Mouse (Mus musculus) erythroblast, embryonic 14.5 days (primary cell): ENCODE measurements around the gene Gphb5. TPM values are rescaled to one million over a fixed set of nuclear protein-coding genes. Genes with fewer than 3 reads are reported as not detected.

Experiments
- H3K27me3 ChIP-seq: 2 replicates; pipeline ENCODE4 v1.6.1; 2012; ENCODE audit warnings: inconsistent platforms; ENCODE audit not compliant: control insufficient read depth
- H3K36me3 ChIP-seq: 2 replicates; pipeline ENCODE4 v1.6.1; 2012; ENCODE audit warnings: mild to moderate bottlenecking, inconsistent platforms; ENCODE audit not compliant: control insufficient read depth
- H3K4me1 ChIP-seq: 2 replicates; pipeline ENCODE4 v1.6.1; 2012; ENCODE audit warnings: inconsistent platforms; ENCODE audit not compliant: control insufficient read depth
- H3K4me3 ChIP-seq: replicated peaks from 2 replicates; pipeline ENCODE3; 2012; ENCODE audit warnings: moderate library complexity, mild to moderate bottlenecking, inconsistent platforms
- H3K9me3 ChIP-seq: 2 replicates; pipeline ENCODE4 v1.6.1; 2012; ENCODE audit warnings: low read length, inconsistent platforms, mixed read lengths; ENCODE audit not compliant: control insufficient read depth
- GATA1 ChIP-seq: IDR thresholded peaks from 2 replicates; pipeline ENCODE4 v1.6.1; 2012; ENCODE audit warnings: low read length, inconsistent platforms, mixed read lengths
- TAL1 ChIP-seq: IDR thresholded peaks from 3 replicates; pipeline ENCODE4 v1.6.1; 2012; ENCODE audit warnings: low read length, inconsistent platforms, mixed read lengths
- polyA plus RNA-seq: library from polyadenylated mRNA; stranded (reverse); fragments of >175 nt; gene quantifications from 2 replicates; pipeline ENCODE4 v1.2.3, GENCODE M21; 2012

Gene Gphb5
- not detected in 2 replicates for polyA plus RNA-seq

- no peak for TF ChIP-seq TAL1
- Histone ChIP-seq H3K4me3 (no peak within 1 kb of the TSS), H3K36me3 (no peaks in the 10 kb centered on the region), H3K27me3 (no peaks in the 10 kb centered on the region), H3K9me3 (no peaks in the 10 kb centered on the region), H3K4me1 (no peaks in the 10 kb centered on the region)
Observed at GRCm38 (mm10) chr12:75416681-75417080, at the start of gene Gphb5. Gene Gphb5, minus strand, starts transcription at chr12:75416781.

- H3K27me3 ChIP-seq, result no peaks in the 10 kb centered on the region
- H3K4me3 ChIP-seq, result no peak overlapping the region
- TF ChIP-seq TAL1 (no peak), GATA1 (no peak)
- no peaks in the 10 kb centered on the region for H3K4me1 ChIP-seq
- H3K36me3 ChIP-seq, result peaks cover 73% of the 10 kb centered on the region
- no peaks in the 10 kb centered on the region for H3K9me3 ChIP-seq
Observed at GRCm38 (mm10) chr12:75466206-75466605, 49.6 kb upstream of the Gphb5 start.

- no peaks in the 10 kb centered on the region for H3K9me3 ChIP-seq
- H3K36me3 ChIP-seq, result peaks cover 86% of the 10 kb centered on the region
- peaks cover 2% of the 10 kb centered on the region; the same call in 1 of the 2 replicates for H3K4me1 ChIP-seq
- no peak for TF ChIP-seq TAL1
- no peaks in the 10 kb centered on the region for H3K27me3 ChIP-seq
- no peak overlapping the region for H3K4me3 ChIP-seq
Observed at GRCm38 (mm10) chr12:75464016-75464769, 47.6 kb upstream of the Gphb5 start.

GRCm38 (mm10) chr12:75460561-75460960 lies 44.0 kb upstream of the Gphb5 start:
- Histone ChIP-seq H3K9me3 (no peaks in the 10 kb centered on the region), H3K4me1 (peaks cover 2% of the 10 kb centered on the region; the same call in 1 of the 2 replicates), H3K4me3 (no peak overlapping the region), H3K27me3 (no peaks in the 10 kb centered on the region), H3K36me3 (peaks cover 82% of the 10 kb centered on the region)
- TF ChIP-seq GATA1 (no peak), TAL1 (no peak)

- H3K4me1 ChIP-seq, result peaks cover 2% of the 10 kb centered on the region; the same call in 1 of the 2 replicates
- TF ChIP-seq GATA1 (no peak), TAL1 (no peak)
- no peaks in the 10 kb centered on the region for H3K9me3 ChIP-seq
- H3K27me3 ChIP-seq, result no peaks in the 10 kb centered on the region
- no peak overlapping the region for H3K4me3 ChIP-seq
- H3K36me3 ChIP-seq, result peaks cover 73% of the 10 kb centered on the region
Observed at GRCm38 (mm10) chr12:75459656-75460055, 43.1 kb upstream of the Gphb5 start.

GRCm38 (mm10) chr12:75453441-75453840 lies 36.9 kb upstream of the Gphb5 start:
- no peaks in the 10 kb centered on the region for H3K27me3 ChIP-seq
- no peak overlapping the region for H3K4me3 ChIP-seq
- H3K4me1 ChIP-seq, result no peaks in the 10 kb centered on the region
- H3K36me3 ChIP-seq, result peaks cover 56% of the 10 kb centered on the region
- no peaks in the 10 kb centered on the region for H3K9me3 ChIP-seq
- no peak for TF ChIP-seq TAL1
- TF ChIP-seq GATA1, result no peak

GRCm38 (mm10) chr12:75453027-75453426 lies 36.4 kb upstream of the Gphb5 start:
- Histone ChIP-seq H3K36me3 (peaks cover 52% of the 10 kb centered on the region), H3K4me1 (no peaks in the 10 kb centered on the region), H3K27me3 (no peaks in the 10 kb centered on the region), H3K9me3 (no peaks in the 10 kb centered on the region), H3K4me3 (no peak overlapping the region)
- no peak for TF ChIP-seq TAL1
- no peak for TF ChIP-seq GATA1

GRCm38 (mm10) chr12:75450592-75450991 lies 34.0 kb upstream of the Gphb5 start:
- Histone ChIP-seq H3K9me3 (no peaks in the 10 kb centered on the region), H3K4me1 (no peaks in the 10 kb centered on the region), H3K27me3 (no peaks in the 10 kb centered on the region), H3K4me3 (no peak overlapping the region), H3K36me3 (peaks cover 38% of the 10 kb centered on the region)
- no peak for TF ChIP-seq GATA1
- no peak for TF ChIP-seq TAL1

GRCm38 (mm10) chr12:75450011-75450410 lies 33.4 kb upstream of the Gphb5 start:
- peaks cover 38% of the 10 kb centered on the region for H3K36me3 ChIP-seq
- no peaks in the 10 kb centered on the region for H3K27me3 ChIP-seq
- H3K4me1 ChIP-seq, result no peaks in the 10 kb centered on the region
- no peaks in the 10 kb centered on the region for H3K9me3 ChIP-seq
- no peak overlapping the region for H3K4me3 ChIP-seq
- TF ChIP-seq TAL1, result no peak
- TF ChIP-seq GATA1, result no peak

GRCm38 (mm10) chr12:75449475-75449966 lies 32.9 kb upstream of the Gphb5 start:
- Histone ChIP-seq H3K36me3 (peaks cover 38% of the 10 kb centered on the region), H3K4me3 (no peak overlapping the region), H3K9me3 (no peaks in the 10 kb centered on the region), H3K4me1 (no peaks in the 10 kb centered on the region), H3K27me3 (no peaks in the 10 kb centered on the region)
- TF ChIP-seq TAL1 (no peak), GATA1 (no peak)
